Mouse (Mus musculus): ENCODE results near the gene Plekha7.

- TF ChIP-seq GATA1 (IDR thresholded peaks at IDR 0.05; ENCODE audit: borderline replicate concordance, low read length) (no peak), FLI1 (IDR thresholded peaks at IDR 0.05; ENCODE audit: low read length) (no peak)
Observed at GRCm38 (mm10) chr7:116172774-116173173, 135.4 kb downstream of the Plekha7 start.
